Mouse (Mus musculus): Measurements from ENCODE around the gene Ccdc13.

Ccdc13 gene

GRCm38 (mm10) chr9:121798887-121799520 is 40.3 kb downstream of the Ccdc13 start:
- no peak for DNase-seq

- peak; percentile 23 for DNase-seq
Observed at GRCm38 (mm10) chr9:121797722-121798121, 41.5 kb downstream of the Ccdc13 start.

GRCm38 (mm10) chr9:121794972-121795539 is 44.2 kb downstream of the Ccdc13 start:
- no peak for DNase-seq

GRCm38 (mm10) chr9:121791757-121792521 is 47.3 kb downstream of the Ccdc13 start, which contains the start of gene Hhatl:
Hhatl (minus strand) TSS chr9:121792507.
- no peak for DNase-seq

GRCm38 (mm10) chr9:121791206-121791605 is 48.1 kb downstream of the Ccdc13 start:
- peak; percentile 61 for DNase-seq

- no peak for DNase-seq
Observed at GRCm38 (mm10) chr9:121786359-121786758, 52.9 kb downstream of the Ccdc13 start.

GRCm38 (mm10) chr9:121785261-121785660 is 54.0 kb downstream of the Ccdc13 start:
- DNase-seq, result no peak

GRCm38 (mm10) chr9:121784801-121785200 is 54.5 kb downstream of the Ccdc13 start:
- DNase-seq, result no peak

GRCm38 (mm10) chr9:121778066-121778624 is 61.1 kb downstream of the Ccdc13 start:
- no peak for DNase-seq

- DNase-seq, result peak; percentile 36
Observed at GRCm38 (mm10) chr9:121777484-121778065, 61.7 kb downstream of the Ccdc13 start, which contains the start of gene Klhl40. Klhl40 (plus strand) TSS chr9:121777607.

- DNase-seq, result no peak
Observed at GRCm38 (mm10) chr9:121776511-121776910, 62.8 kb downstream of the Ccdc13 start.

GRCm38 (mm10) chr9:121775951-121776350 is 63.3 kb downstream of the Ccdc13 start:
- no peak for DNase-seq

- DNase-seq, result no peak
Observed at GRCm38 (mm10) chr9:121772412-121772811, 66.8 kb downstream of the Ccdc13 start.

GRCm38 (mm10) chr9:121765166-121765855 is 74.0 kb downstream of the Ccdc13 start:
- DNase-seq, result no peak

- no peak for DNase-seq
Observed at GRCm38 (mm10) chr9:121763716-121764115, 75.5 kb downstream of the Ccdc13 start.

GRCm38 (mm10) chr9:121762761-121763160 is 76.5 kb downstream of the Ccdc13 start:
- DNase-seq, result no peak

GRCm38 (mm10) chr9:121762248-121762647 is 77.0 kb downstream of the Ccdc13 start:
- no peak for DNase-seq

- no peak for DNase-seq
Observed at GRCm38 (mm10) chr9:121761787-121762186, 77.5 kb downstream of the Ccdc13 start.

GRCm38 (mm10) chr9:121761091-121761665 is 78.1 kb downstream of the Ccdc13 start:
- DNase-seq, result no peak

- peak; percentile 59 for DNase-seq
Observed at GRCm38 (mm10) chr9:121760271-121761090, 78.8 kb downstream of the Ccdc13 start.

All from thymus, postnatal 4 days (tissue).